Mouse (Mus musculus): ENCODE measurements around the gene Arpc2. TPM values are rescaled to one million over a fixed set of nuclear protein-coding genes. Genes with fewer than 3 reads are reported as not detected.

Gene Arpc2
- polyA plus RNA-seq, 1 experiment from 2014 or later: 448 TPM

DNA sequence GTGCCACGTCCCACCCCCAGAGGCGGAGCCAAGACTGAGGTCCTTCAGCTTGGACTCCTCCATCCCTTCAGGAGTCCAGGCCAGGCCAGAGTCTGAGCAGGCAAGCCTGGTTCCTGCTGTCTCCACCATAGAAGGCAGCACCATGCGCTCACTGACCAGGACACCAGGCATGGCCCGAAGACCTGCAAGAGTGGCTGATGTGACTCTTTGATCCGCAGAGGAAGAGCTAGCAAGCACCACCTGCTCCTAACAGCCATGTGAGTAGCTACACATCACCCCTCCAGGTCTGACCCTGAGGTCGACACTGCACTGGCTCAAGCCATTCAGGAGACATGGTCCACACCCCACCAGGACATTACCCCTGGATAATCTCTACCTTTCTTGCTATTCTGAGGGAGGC lies 41.2 kb downstream of the Arpc2 start:
- no peaks in the 10 kb centered on the region for H3K9me3 ChIP-seq (ENCODE audit: control insufficient read depth, low read length)
- H3K27ac ChIP-seq (ENCODE audit: low read length): no peak overlapping the region
- no peak overlapping the region for H3K4me3 ChIP-seq (ENCODE audit: low read length)
- peaks cover 27% of the 10 kb centered on the region for H3K36me3 ChIP-seq (ENCODE audit: control insufficient read depth, insufficient read depth, low read length)
- no peaks in the 10 kb centered on the region for H3K27me3 ChIP-seq (ENCODE audit: control insufficient read depth, insufficient read depth, low read depth, low read length)
- H3K4me1 ChIP-seq (replicated peaks; ENCODE audit: control insufficient read depth, insufficient read depth, low read length): peaks cover 12% of the 10 kb centered on the region; the same call in 1 of the 2 replicates
- no peak for ATAC-seq (ENCODE audit: low read depth)
- H3K9ac ChIP-seq (ENCODE audit: low read length): no peak overlapping the region
- WGBS: 63% methylated on average over 6 of the region's 6 CpGs
- H3K4me2 ChIP-seq (ENCODE audit: low read depth, low read length): no peak overlapping the region

DNA sequence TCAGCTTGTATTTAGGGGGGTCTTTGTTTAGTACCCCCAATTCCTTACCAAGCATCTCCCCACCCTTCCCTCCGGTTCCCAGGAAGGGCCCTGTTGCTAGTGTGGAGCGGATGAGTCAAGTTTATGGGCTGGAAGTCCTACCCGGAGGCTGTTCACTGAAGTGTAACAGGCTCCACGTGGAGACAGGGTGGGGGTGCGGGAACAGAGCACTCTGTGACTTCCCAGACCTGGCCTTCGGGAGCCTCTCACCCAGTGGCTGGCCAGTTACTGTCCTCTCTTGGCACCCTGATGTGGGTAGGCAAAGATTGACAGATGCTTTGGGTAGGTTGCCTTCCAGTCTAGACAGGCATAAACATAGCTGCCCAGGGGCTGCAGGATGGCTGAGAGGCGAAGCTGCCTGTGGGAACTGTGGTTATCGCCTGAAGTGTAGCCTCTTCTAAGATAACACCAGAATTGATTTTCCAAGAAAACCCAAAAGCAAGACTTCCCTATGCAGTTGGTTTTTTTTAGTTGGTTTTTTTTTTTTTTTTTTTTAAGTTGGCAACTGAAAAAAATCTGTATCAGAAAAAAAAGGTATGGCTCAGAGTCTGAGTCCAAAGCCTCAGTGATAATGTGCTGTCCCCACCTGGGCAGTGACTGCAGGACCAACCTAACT lies 42.1 kb downstream of the Arpc2 start:
- H3K9ac ChIP-seq (ENCODE audit: low read length): no peak overlapping the region
- no peaks in the 10 kb centered on the region for H3K9me3 ChIP-seq (ENCODE audit: control insufficient read depth, low read length)
- no peak overlapping the region for H3K4me2 ChIP-seq (ENCODE audit: low read depth, low read length)
- H3K27ac ChIP-seq (ENCODE audit: low read length): no peak overlapping the region
- peaks cover 28% of the 10 kb centered on the region for H3K36me3 ChIP-seq (ENCODE audit: control insufficient read depth, insufficient read depth, low read length)
- H3K27me3 ChIP-seq (ENCODE audit: control insufficient read depth, insufficient read depth, low read depth, low read length): no peaks in the 10 kb centered on the region
- H3K4me1 ChIP-seq (replicated peaks; ENCODE audit: control insufficient read depth, insufficient read depth, low read length): peaks cover 13% of the 10 kb centered on the region
- WGBS: 57% methylated on average over 8 of the region's 8 CpGs
- ATAC-seq (ENCODE audit: low read depth): no peak
- no peak overlapping the region for H3K4me3 ChIP-seq (ENCODE audit: low read length)

DNA sequence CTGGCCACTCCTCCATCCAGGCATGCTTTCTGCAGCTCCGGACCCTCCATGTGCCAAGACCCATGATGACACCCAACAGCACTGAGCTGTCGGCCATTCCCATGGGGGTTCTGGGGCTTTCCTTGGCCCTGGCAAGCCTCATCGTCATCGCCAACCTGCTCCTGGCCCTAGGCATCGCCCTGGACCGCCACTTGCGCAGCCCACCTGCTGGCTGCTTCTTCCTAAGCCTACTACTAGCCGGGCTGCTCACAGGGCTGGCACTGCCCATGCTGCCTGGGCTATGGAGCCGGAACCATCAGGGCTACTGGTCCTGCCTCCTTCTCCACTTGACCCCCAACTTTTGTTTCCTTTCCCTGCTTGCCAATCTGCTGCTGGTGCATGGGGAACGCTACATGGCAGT lies 42.7 kb downstream of the Arpc2 start, which contains the start of gene Gpbar1:
Gpbar1 (plus strand) TSS at position 13 of the 400 bp plus-strand sequence.
- Histone ChIP-seq H3K4me1 (replicated peaks; ENCODE audit: control insufficient read depth, insufficient read depth, low read length) (peaks cover 14% of the 10 kb centered on the region), H3K9ac (ENCODE audit: low read length) (no peak within 1 kb of the TSS), H3K9me3 (ENCODE audit: control insufficient read depth, low read length) (no peaks in the 10 kb centered on the region), H3K27me3 (ENCODE audit: control insufficient read depth, insufficient read depth, low read depth, low read length) (no peaks in the 10 kb centered on the region), H3K4me2 (ENCODE audit: low read depth, low read length) (no peak within 1 kb of the TSS), H3K27ac (ENCODE audit: low read length) (no peak within 1 kb of the TSS), H3K36me3 (ENCODE audit: control insufficient read depth, insufficient read depth, low read length) (peaks cover 30% of the 10 kb centered on the region), H3K4me3 (ENCODE audit: low read length) (no peak within 1 kb of the TSS)
- WGBS: 90% methylated on average over 10 of the region's 10 CpGs
- no peak for ATAC-seq (ENCODE audit: low read depth)

DNA sequence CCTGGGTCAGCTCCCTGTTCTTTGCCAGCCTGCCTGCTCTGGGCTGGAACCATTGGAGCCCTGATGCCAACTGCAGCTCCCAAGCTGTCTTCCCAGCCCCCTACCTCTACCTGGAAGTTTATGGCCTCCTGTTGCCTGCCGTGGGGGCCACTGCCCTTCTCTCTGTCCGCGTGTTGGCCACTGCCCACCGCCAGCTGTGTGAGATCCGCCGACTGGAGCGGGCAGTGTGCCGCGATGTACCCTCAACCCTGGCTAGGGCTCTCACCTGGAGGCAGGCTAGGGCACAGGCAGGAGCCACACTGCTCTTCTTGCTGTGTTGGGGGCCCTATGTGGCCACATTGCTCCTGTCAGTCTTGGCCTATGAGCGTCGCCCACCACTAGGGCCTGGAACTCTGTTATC lies 43.1 kb downstream of the Arpc2 start:
- Histone ChIP-seq H3K4me3 (ENCODE audit: low read length) (no peak overlapping the region), H3K27me3 (ENCODE audit: control insufficient read depth, insufficient read depth, low read depth, low read length) (no peaks in the 10 kb centered on the region), H3K4me2 (ENCODE audit: low read depth, low read length) (no peak overlapping the region), H3K9me3 (ENCODE audit: control insufficient read depth, low read length) (no peaks in the 10 kb centered on the region), H3K27ac (ENCODE audit: low read length) (no peak overlapping the region), H3K9ac (ENCODE audit: low read length) (no peak overlapping the region), H3K4me1 (replicated peaks; ENCODE audit: control insufficient read depth, insufficient read depth, low read length) (peaks cover 18% of the 10 kb centered on the region), H3K36me3 (ENCODE audit: control insufficient read depth, insufficient read depth, low read length) (peaks cover 30% of the 10 kb centered on the region)
- ATAC-seq (ENCODE audit: low read depth): no peak
- WGBS: 81% methylated on average over 11 of the region's 11 CpGs

DNA sequence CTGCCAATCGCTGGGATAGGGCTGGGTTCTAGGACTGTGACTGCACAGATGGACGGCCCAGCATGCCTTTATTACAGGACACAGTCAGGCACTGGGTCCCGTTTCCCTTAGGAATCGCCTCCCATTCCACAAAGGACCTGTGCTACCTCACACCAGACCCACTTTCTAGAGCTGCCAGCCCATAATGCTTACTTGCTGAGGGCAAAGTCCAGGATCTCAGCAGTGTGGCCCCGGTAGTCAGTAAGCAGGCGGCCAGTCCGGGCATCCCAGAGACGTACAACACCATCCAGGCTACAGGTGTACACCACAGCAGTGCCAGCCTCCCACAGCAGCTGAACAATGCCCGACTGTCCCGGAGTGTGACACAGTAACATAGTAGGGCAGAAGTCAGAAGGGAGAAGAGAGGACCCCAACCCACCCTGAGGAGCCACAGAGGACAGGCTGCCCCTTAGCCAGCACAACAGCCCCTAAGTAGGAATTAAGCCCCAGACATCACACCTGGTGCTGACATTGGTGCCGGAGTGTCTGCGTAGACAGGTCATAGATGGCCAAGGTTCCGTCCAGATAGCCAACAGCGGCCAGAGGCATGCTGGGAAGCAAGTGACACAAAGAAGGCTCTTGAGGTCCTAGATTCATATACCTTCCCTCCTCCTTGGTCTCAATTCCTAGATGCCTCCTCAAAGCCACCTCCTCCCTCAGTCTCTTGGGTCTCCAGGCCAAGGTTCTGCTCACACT lies 44.9 kb downstream of the Arpc2 start:
- no peak for ATAC-seq (ENCODE audit: low read depth)
- Histone ChIP-seq H3K27ac (ENCODE audit: low read length) (no peak overlapping the region), H3K36me3 (ENCODE audit: control insufficient read depth, insufficient read depth, low read length) (peaks cover 30% of the 10 kb centered on the region), H3K4me3 (ENCODE audit: low read length) (no peak overlapping the region), H3K4me2 (ENCODE audit: low read depth, low read length) (no peak overlapping the region), H3K27me3 (ENCODE audit: control insufficient read depth, insufficient read depth, low read depth, low read length) (no peaks in the 10 kb centered on the region), H3K9ac (ENCODE audit: low read length) (no peak overlapping the region), H3K4me1 (replicated peaks; ENCODE audit: control insufficient read depth, insufficient read depth, low read length) (peaks cover 12% of the 10 kb centered on the region), H3K9me3 (ENCODE audit: control insufficient read depth, low read length) (no peaks in the 10 kb centered on the region)
- WGBS: 90% methylated on average over 14 of the region's 14 CpGs

DNA sequence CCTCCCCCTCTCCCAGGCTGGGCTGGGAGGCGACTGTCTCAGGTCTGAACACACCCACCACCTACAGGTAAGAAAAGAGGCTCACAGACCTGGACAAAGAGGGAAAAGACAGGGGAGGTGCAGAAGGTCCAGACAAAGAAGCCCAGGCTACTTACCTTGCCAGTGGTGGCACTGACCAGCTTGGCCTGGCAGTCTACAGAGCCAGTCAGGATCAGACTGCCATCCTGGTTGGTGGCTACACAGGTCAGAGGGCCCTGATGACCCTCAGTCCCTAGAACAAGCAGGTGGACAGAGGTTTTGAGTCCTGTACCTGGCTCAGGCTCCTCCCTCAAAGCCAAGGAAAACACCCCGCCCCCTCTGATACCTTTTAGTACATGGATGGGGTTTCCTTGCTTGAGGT lies 45.5 kb downstream of the Arpc2 start:
- Histone ChIP-seq H3K4me3 (ENCODE audit: low read length) (no peak overlapping the region), H3K4me2 (ENCODE audit: low read depth, low read length) (no peak overlapping the region), H3K4me1 (replicated peaks; ENCODE audit: control insufficient read depth, insufficient read depth, low read length) (peaks cover 16% of the 10 kb centered on the region), H3K9me3 (ENCODE audit: control insufficient read depth, low read length) (no peaks in the 10 kb centered on the region), H3K9ac (ENCODE audit: low read length) (no peak overlapping the region), H3K27ac (ENCODE audit: low read length) (no peak overlapping the region), H3K27me3 (ENCODE audit: control insufficient read depth, insufficient read depth, low read depth, low read length) (no peaks in the 10 kb centered on the region), H3K36me3 (ENCODE audit: control insufficient read depth, insufficient read depth, low read length) (peaks cover 30% of the 10 kb centered on the region)
- no peak for ATAC-seq (ENCODE audit: low read depth)
- 81% methylated on average over 2 of the region's 2 CpGs for WGBS

DNA sequence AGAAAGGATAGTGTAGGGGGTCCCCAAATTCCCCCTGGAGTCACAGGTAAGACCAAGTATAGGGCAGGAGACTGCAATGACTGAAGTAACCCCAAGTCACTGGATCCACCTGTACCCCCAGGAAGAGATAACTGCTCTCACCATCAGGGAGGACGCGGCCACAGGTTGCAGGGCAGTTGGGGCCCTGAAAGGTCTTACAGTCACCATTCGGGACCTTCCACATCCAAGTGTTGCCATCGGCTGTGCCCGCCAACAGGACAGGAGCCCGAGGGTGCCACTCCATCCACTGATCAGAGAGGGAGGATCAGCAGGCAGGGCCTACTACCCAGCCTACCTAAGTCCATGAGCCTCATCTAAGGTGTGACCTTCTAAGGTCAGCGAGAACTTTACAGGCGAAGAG lies 46.0 kb downstream of the Arpc2 start:
- H3K4me2 ChIP-seq (ENCODE audit: low read depth, low read length): no peak overlapping the region
- H3K4me1 ChIP-seq (replicated peaks; ENCODE audit: control insufficient read depth, insufficient read depth, low read length): peaks cover 16% of the 10 kb centered on the region
- H3K27me3 ChIP-seq (ENCODE audit: control insufficient read depth, insufficient read depth, low read depth, low read length): no peaks in the 10 kb centered on the region
- H3K9ac ChIP-seq (ENCODE audit: low read length): no peak overlapping the region
- no peaks in the 10 kb centered on the region for H3K9me3 ChIP-seq (ENCODE audit: control insufficient read depth, low read length)
- peaks cover 30% of the 10 kb centered on the region for H3K36me3 ChIP-seq (ENCODE audit: control insufficient read depth, insufficient read depth, low read length)
- ATAC-seq (ENCODE audit: low read depth): no peak
- H3K4me3 ChIP-seq (ENCODE audit: low read length): no peak overlapping the region
- 95% methylated on average over 8 of the region's 8 CpGs for WGBS
- H3K27ac ChIP-seq (ENCODE audit: low read length): no peak overlapping the region

DNA sequence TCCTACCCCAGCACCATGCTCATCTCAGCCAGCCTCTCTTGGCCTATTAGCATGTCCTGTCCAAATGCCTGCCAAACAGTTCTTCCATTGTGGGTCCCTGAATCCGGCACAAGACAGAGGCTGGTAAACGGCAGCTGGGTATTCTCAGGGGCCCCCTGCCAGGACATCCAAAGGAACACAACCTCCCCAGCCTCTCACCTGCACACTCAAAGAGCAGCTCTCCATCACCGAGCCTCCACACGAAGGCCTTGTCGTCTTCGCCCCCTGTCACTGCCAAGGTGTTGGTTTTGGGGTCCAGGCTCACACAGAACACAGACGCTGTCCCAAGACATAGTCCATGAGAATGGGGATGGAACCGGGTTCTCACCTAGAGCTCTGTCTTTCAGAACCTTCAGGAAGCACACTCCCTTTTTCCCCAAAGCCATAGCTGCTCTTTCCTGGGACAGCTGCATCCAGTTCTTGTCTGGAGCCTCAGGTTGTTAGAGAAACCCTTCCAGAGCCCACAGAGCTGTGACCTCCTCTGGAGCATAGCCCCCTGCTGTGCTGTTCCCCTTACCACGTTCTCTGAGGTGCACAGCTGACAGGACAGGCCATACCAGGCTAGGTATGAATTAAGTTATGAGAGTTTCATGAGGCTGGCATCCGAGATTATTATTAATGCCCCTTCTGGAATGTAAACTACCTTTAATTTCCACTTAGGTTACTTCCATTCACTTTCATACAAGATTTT lies 47.2 kb downstream of the Arpc2 start:
- Histone ChIP-seq H3K27me3 (ENCODE audit: control insufficient read depth, insufficient read depth, low read depth, low read length) (no peaks in the 10 kb centered on the region), H3K4me3 (ENCODE audit: low read length) (no peak overlapping the region), H3K36me3 (ENCODE audit: control insufficient read depth, insufficient read depth, low read length) (peaks cover 33% of the 10 kb centered on the region), H3K27ac (ENCODE audit: low read length) (no peak overlapping the region), H3K4me1 (replicated peaks; ENCODE audit: control insufficient read depth, insufficient read depth, low read length) (peaks cover 20% of the 10 kb centered on the region), H3K9ac (ENCODE audit: low read length) (0 out of 2 replicates have a peak overlapping the region, but pooled peaks have one; percentile 44), H3K4me2 (ENCODE audit: low read depth, low read length) (no peak overlapping the region), H3K9me3 (ENCODE audit: control insufficient read depth, low read length) (no peaks in the 10 kb centered on the region)
- ATAC-seq (ENCODE audit: low read depth): no peak
- 87% methylated on average over 10 of the region's 10 CpGs for WGBS

All from lung, embryonic 16.5 days (tissue).